Mouse (Mus musculus): ENCODE measurements at regions not wholly inside any gene's neighbourhood (a gene's known extent, or its start where the extent isn't known, plus 50 kb on each side); places are given as distances from the start of the nearest gene placed in this dataset.

GRCm38 (mm10) chr17:54563291-54563964 is 264.6 kb upstream of the Slc5a7 start:
- no peak for DNase-seq (ENCODE audit: low spot score in 2 of 2)

More at GRCm38 (mm10) chr17:54563291-54563964, 264.6 kb upstream of the Slc5a7 start:
- intact Hi-C loops (cut with DNase I), result loop anchor here (10.0 kb wide), 1 partner anchor 199 kb away; no protein-coding TSS in a partner anchor
